Mouse (Mus musculus) bone marrow macrophage, adult 2 months (primary cell): ENCODE measurements around the gene Chmp6.

Source experiments
- CTCF ChIP-seq: IDR thresholded peaks from 2 replicates; pipeline ENCODE4 v1.5.1; 2012; ENCODE audit warnings: low read depth, mild to moderate bottlenecking, low read length, moderate library complexity
- POLR2A ChIP-seq: IDR thresholded peaks from 2 replicates; pipeline ENCODE4 v1.6.1; 2012; ENCODE audit warnings: mild to moderate bottlenecking, low read depth, low read length, borderline replicate concordance

DNA sequence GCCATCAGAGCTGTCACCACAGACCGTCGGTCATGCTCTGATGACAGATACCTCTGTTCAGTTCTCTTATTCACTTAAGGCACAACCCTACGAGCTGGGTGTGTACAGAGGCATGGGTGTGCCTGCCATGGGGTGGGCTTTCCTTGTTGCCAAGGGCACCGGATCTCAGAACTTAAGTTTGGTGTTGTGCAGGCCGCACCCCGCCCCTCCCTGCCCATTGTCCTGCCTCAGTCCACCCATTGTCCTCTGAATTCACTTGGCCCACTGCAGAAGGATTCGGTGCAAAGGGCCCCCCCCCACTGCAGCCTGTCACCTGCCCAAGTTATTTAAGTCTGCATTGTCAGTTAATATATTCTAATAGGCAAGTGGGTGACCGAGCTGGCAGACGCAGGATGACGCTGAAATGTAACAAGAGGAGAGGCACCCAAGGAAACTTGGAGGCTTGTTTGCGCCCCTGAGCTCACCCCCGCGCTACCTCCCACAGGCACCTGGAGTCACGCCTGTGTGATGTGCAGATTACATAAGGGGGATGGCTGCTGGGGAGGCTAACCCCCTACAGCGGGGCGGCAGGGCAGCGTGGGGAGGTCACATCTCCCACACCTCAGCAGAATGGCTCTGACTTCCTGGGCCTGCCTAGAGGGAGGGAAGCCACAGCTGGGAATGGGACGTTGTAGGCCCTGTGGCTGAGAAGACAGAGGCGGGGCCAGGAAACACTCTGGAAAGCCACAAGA lies 24.7 kb downstream of the Chmp6 start:
- TF ChIP-seq POLR2A (no peak), CTCF (no peak)
